ENCODE assay signal across 9 mouse cellular contexts in genomic region chr4:148229646-148230045, GRCm38 (mm10). TPM values are rescaled to one million over a fixed set of nuclear protein-coding genes. Genes with fewer than 3 reads are reported as not detected.
A peak's percentile ranks its signal among the peaks of the same experiment; 100 is the strongest.
DNase-seq lines count a peak whose midpoint lies in the region; ATAC-seq and TF ChIP-seq lines count a peak whose summit lies in the region.
"Had no signal": no experiment of that assay in that cellular context is flagged by ENCODE, and none has a peak within 500 bp of the region (broad histone marks: within the 10 kb centered on the region; RNA-seq: fewer than 3 reads in every experiment).

No protein-coding gene starts in this region.

- in situ Hi-C loops in ES-E14 (cut with MboI; ENCODE audit: low sequenced_read_pairs in 2 of 2, unreplicated experiment in 2 of 2), result no loop called here

- DNase-seq in forebrain, embryonic 14.5 days (ENCODE audit: low spot score), result peak; percentile 55
- DNase-seq in forebrain, postnatal 0 days, result no peak
- peak; percentile 60 for DNase-seq in ES-E14 (ENCODE audit: low read depth, low spot score)
- DNase-seq in embryo, embryonic 11.5 days (ENCODE audit: low read depth, low spot score), result peak; percentile 48
- DNase-seq in lung, postnatal 4 days, result peak; percentile 58 to 68
- DNase-seq in cerebellum, postnatal 25 days, result no peak
- no peak for DNase-seq in cerebellum, adult 18-20 months

- TF ChIP-seq CTCF in forebrain, postnatal 0 days (IDR thresholded peaks at IDR 0.05; ENCODE audit: low read depth), result no peak

- peaks cover 2% of the 10 kb centered on the region; the same call in 1 of the 2 replicates for H3K4me1 ChIP-seq in forebrain, embryonic 14.5 days (ENCODE audit: control insufficient read depth, insufficient read depth, low read length)
- H3K4me1 ChIP-seq in forebrain, postnatal 0 days (ENCODE audit: insufficient read depth), result no peaks in the 10 kb centered on the region
- no peaks in the 10 kb centered on the region for H3K4me1 ChIP-seq in ES-E14 (ENCODE audit: control insufficient read depth in 2 of 2, insufficient read depth in 2 of 2, low read length in 2 of 2, poor library complexity in 1 of 2)
- H3K4me1 ChIP-seq in kidney, embryonic 16.5 days (ENCODE audit: insufficient read depth, low read length), result no peaks in the 10 kb centered on the region
- H3K4me1 ChIP-seq: heart, embryonic 15.5 days had no signal

- no peak overlapping the region for H3K4me3 ChIP-seq in forebrain, embryonic 14.5 days (ENCODE audit: low read depth, low read length)
- H3K4me3 ChIP-seq in forebrain, postnatal 0 days (ENCODE audit: low read depth, low read length), result no peak overlapping the region
- H3K4me3 ChIP-seq in ES-E14 (ENCODE audit: insufficient read depth in 1 of 2, low read depth in 1 of 2, low read length in 2 of 2, poor library complexity in 1 of 2, severe bottlenecking in 1 of 2), result no peak overlapping the region
- H3K4me3 ChIP-seq in kidney, embryonic 16.5 days (ENCODE audit: low read length), result no peak overlapping the region
- H3K4me3 ChIP-seq: heart, embryonic 15.5 days had no signal

- H3K27me3 ChIP-seq in forebrain, embryonic 14.5 days (replicated peaks; ENCODE audit: control insufficient read depth, insufficient read depth, low read length), result 0 out of 2 replicates have a peak, but pooled peaks cover 3% of the 10 kb centered on the region
- no peaks in the 10 kb centered on the region; the same call in 1 of the 2 replicates for H3K27me3 ChIP-seq in forebrain, postnatal 0 days (ENCODE audit: insufficient read depth, low read length)
- no peaks in the 10 kb centered on the region for H3K27me3 ChIP-seq in kidney, embryonic 16.5 days (ENCODE audit: insufficient read depth, low read length)

- H3K4me2 ChIP-seq in forebrain, embryonic 14.5 days (ENCODE audit: low read length), result no peak overlapping the region
- no peak overlapping the region for H3K4me2 ChIP-seq in forebrain, postnatal 0 days (ENCODE audit: low read depth)
- no peak overlapping the region for H3K4me2 ChIP-seq in kidney, embryonic 16.5 days (replicated peaks; ENCODE audit: low read depth, low read length)
- H3K4me2 ChIP-seq: heart, embryonic 15.5 days had no signal

- no peak for ATAC-seq in forebrain, embryonic 14.5 days
- ATAC-seq in forebrain, postnatal 0 days, result no peak
- ATAC-seq in kidney, embryonic 16.5 days (ENCODE audit: low FRiP score, low TSS enrichment), result peak; percentile 78; the same call in 1 of the 2 replicates

- 10% methylated on average over 16 of the region's 16 CpGs for WGBS in forebrain, embryonic 14.5 days
- WGBS in forebrain, postnatal 0 days, result 11% methylated on average over 16 of the region's 16 CpGs
- WGBS in kidney, embryonic 16.5 days, result 8% methylated on average over 16 of the region's 16 CpGs

- no peak overlapping the region for H3K9ac ChIP-seq in forebrain, embryonic 14.5 days (ENCODE audit: low read length)
- no peak overlapping the region for H3K9ac ChIP-seq in forebrain, postnatal 0 days
- H3K9ac ChIP-seq in ES-E14 (ENCODE audit: insufficient read depth, low read depth, low read length, poor library complexity, severe bottlenecking), result no peak overlapping the region
- no peak overlapping the region for H3K9ac ChIP-seq in kidney, embryonic 16.5 days (replicated peaks; ENCODE audit: low read length)
- H3K9ac ChIP-seq: heart, embryonic 15.5 days had no signal

- H3K36me3 ChIP-seq in forebrain, embryonic 14.5 days (ENCODE audit: control insufficient read depth, insufficient read depth, low read length), result no peaks in the 10 kb centered on the region
- H3K36me3 ChIP-seq in forebrain, postnatal 0 days (ENCODE audit: insufficient read depth), result no peaks in the 10 kb centered on the region
- no peaks in the 10 kb centered on the region for H3K36me3 ChIP-seq in ES-E14 (ENCODE audit: control insufficient read depth, insufficient read depth, low read length, poor library complexity, severe bottlenecking)
- no peaks in the 10 kb centered on the region for H3K36me3 ChIP-seq in kidney, embryonic 16.5 days (ENCODE audit: insufficient read depth, low read length)
- H3K36me3 ChIP-seq: heart, embryonic 15.5 days had no signal

- no peaks in the 10 kb centered on the region for H3K9me3 ChIP-seq in forebrain, embryonic 14.5 days (replicated peaks; ENCODE audit: control insufficient read depth, low read length)
- no peaks in the 10 kb centered on the region for H3K9me3 ChIP-seq in forebrain, postnatal 0 days (ENCODE audit: low read length)
- no peaks in the 10 kb centered on the region for H3K9me3 ChIP-seq in ES-E14 (ENCODE audit: control insufficient read depth, insufficient read depth, low read depth, low read length)
- no peaks in the 10 kb centered on the region for H3K9me3 ChIP-seq in kidney, embryonic 16.5 days (ENCODE audit: low read length)
- H3K9me3 ChIP-seq: heart, embryonic 15.5 days had no signal

- H3K27ac ChIP-seq in forebrain, embryonic 14.5 days (ENCODE audit: low read depth, low read length), result no peak overlapping the region
- no peak overlapping the region for H3K27ac ChIP-seq in forebrain, postnatal 0 days (ENCODE audit: low read depth, low read length)
- no peak overlapping the region for H3K27ac ChIP-seq in ES-E14 (ENCODE audit: insufficient read depth, low read depth, low read length, poor library complexity, severe bottlenecking)
- no peak overlapping the region for H3K27ac ChIP-seq in kidney, embryonic 16.5 days (ENCODE audit: low read length)
- H3K27ac ChIP-seq: heart, embryonic 15.5 days had no signal

TF ChIP-seq in ES-E14, 5 proteins besides CTCF, POLR2A, EP300 and RAD21:
- TF ChIP-seq MAFK (IDR thresholded peaks at IDR 0.05; ENCODE audit: insufficient read depth, low read depth, low read length), result no peak
- no peak for TF ChIP-seq CHD2 (IDR thresholded peaks at IDR 0.05; ENCODE audit: low read depth, low read length)
- TF ChIP-seq ZNF384 (IDR thresholded peaks at IDR 0.05; ENCODE audit: low read depth, low read length), result no peak
- TF ChIP-seq HCFC1 (IDR thresholded peaks at IDR 0.05; ENCODE audit: borderline replicate concordance, insufficient read depth, low read length), result no peak
- TF ChIP-seq ZC3H11A (IDR thresholded peaks at IDR 0.05; ENCODE audit: borderline replicate concordance, low read depth, low read length), result no peak

RNA-seq across cellular contexts. Expression of gene Disp3, which starts 58.1 kb away (rescaled TPM):
- 7.2 and 9.5 TPM in 2 replicates for polyA plus RNA-seq in forebrain, embryonic 14.5 days (2014; fragmentation: Nextera tagmentation; extraction: Ambion mirVana)
- 13.2 and 17.3 TPM in 2 replicates for total RNA-seq in forebrain, postnatal 0 days (2014; rRNA removed)
- 4.1 and 6.1 TPM in 2 replicates for polyA plus RNA-seq in forebrain, postnatal 0 days (2015; fragmentation: Nextera tagmentation; extraction: Ambion mirVana)
- total RNA-seq in ES-E14 (2012; rRNA removed), result 1.6 and 2.2 TPM in 2 replicates
- 0.16 and 0.18 TPM in 2 replicates for polyA plus RNA-seq in kidney, embryonic 16.5 days (2015; fragmentation: Nextera tagmentation; extraction: Ambion mirVana)
- polyA plus RNA-seq: heart, embryonic 15.5 days had no signal

Comparison
In these comparisons a context has a peak if more than half of its experiments do, and no peak if none do; other contexts are left out.
1. DNase-seq: peak in forebrain, embryonic 14.5 days (single experiment), ES-E14 (single experiment), embryo, embryonic 11.5 days (single experiment) and lung, postnatal 4 days (2 of 2); none in forebrain, postnatal 0 days (single experiment), cerebellum, postnatal 25 days (0 of 2) and cerebellum, adult 18-20 months (0 of 2).